Mouse (Mus musculus) retina, adult 2 months (tissue): ENCODE measurements at regions not wholly inside any gene's neighbourhood (a gene's known extent, or its start where the extent isn't known, plus 50 kb on each side); places are given as distances from the start of the nearest gene placed in this dataset.

Experiments used
- DNase-seq: peaks from one replicate; pipeline ENCODE4 v3.0.0-alpha.2; 2012; ENCODE audit warnings: low read depth, low spot score

DNA sequence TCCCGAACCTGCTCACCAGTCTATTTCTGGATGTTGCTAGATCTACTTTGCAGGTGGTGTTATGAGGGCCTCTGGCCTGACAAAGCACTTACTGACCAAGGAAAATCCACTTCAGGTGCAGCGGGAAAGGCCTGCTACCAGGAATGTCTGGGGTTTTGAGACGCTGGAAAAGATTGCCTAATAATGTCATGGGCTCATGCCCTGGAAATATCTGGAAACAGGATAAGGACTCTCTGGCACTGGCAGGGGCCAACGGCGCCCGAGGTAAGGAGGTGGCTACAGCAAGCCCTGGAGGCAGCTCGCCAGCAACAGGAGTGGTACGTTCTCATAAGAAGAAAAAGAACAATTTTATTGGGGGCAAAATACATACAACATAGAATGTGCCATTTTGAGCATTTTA is 94.7 kb downstream of the Zfp36l1 start:
- no peak for DNase-seq

DNA sequence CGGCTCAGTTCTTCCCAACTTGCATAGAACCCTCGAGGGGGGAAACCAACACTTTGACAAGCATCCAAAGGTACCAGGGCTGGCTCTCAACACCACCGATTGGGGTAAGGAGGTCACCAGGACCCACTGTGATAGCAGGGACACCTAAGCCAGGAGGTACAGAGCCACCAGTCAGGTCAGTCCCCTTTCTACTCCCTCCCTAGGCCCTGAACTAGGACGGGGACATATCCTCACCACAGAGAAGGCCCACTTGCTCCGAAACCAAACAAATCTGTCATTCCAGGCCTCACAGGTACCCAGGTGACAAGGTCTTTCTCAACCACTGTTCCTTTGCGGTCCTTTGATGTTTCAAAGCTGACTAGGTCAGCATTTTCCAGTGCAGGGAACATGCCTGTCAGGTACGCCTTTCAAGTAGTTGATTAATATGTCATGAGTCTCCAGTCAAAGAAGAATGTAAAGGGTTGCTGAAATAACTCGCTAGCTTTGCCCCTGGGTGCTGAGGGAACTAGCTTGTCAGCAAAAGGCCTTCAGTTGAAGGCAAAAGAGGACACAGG is 95.4 kb downstream of the Zfp36l1 start:
- DNase-seq, result no peak

DNA sequence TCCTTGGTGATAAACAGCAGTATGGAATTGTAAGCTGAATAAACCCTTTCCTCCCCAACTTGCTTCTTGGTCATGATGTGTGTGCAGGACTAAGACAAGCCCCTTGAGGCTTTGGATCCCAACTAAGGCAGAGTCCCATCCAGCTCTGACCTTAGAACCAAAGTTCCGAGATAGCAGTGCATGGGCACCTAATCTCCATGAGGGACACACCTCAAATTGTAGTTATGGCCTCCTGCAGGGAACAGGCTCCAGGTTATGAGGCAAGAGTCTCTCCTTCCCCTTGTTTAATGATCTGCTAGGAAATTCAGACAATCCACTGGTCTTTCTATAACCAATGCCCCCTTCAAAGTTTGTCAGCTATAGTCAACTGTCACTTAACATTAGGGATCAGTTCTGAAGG is 96.9 kb downstream of the Zfp36l1 start:
- DNase-seq, result no peak

DNA sequence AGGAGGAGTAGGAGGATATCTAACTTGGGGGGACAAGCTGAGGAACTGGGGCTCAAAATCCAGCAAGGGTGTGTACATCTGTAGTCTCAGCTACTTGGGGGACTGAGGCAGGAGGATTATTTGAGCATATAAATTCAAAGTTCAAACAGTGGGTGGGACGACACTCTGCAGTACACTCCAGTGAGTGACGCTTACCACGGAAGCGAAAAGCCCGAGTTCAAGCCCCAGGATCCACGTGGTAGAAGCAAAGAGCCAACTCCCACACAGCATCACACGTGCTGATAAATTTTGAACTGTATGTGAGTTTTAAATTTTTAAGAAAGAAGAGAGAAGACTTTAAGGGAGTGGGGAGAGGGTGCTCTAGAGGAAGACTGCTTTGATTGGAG is 98.2 kb downstream of the Zfp36l1 start:
- no peak for DNase-seq

- no peak for DNase-seq
These were observed 98.8 kb downstream of the Zfp36l1 start for GRCm38 (mm10) chr12:80013904-80014597.

- no peak for DNase-seq
These were observed 99.3 kb downstream of the Zfp36l1 start for GRCm38 (mm10) chr12:80013577-80013903.

DNA sequence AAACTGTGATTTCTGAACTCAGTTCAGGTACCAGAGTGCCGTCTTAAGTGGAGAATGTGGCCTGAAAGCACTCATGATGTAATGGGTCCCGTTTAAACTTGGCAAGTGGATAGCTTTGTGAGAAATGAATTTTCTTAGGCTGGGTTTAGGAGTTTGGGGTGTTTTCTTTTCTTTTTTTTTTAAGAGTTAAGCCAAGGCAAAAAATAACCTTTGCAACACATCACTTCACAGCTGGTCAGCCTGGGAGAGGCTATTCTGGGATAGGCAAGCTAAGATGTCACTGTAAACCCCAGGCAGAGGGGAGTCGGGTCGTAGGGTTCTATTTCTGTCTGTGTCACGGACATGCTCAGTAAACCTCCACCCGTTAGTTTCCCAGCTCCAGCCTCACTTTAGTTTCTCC is 100.9 kb downstream of the Zfp36l1 start:
- no peak for DNase-seq

DNA sequence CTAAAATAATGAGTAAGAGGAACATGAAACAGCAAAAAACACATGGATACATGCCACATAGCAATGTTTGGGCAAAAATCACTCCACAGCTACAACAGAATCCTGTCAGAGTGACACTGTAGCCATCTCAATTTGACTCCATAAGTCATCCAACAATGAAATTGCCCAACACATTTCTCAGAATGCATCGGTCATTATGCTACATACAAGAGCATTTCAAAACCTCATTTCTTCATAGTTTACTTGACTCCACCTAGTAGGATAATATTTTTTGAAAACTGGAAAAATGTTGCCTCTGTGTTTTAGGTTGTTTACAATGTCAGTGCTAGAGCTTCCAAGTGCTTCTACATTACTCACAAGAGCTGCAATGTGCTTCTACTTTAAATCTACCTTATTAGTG is 101.9 kb downstream of the Zfp36l1 start:
- no peak for DNase-seq

DNA sequence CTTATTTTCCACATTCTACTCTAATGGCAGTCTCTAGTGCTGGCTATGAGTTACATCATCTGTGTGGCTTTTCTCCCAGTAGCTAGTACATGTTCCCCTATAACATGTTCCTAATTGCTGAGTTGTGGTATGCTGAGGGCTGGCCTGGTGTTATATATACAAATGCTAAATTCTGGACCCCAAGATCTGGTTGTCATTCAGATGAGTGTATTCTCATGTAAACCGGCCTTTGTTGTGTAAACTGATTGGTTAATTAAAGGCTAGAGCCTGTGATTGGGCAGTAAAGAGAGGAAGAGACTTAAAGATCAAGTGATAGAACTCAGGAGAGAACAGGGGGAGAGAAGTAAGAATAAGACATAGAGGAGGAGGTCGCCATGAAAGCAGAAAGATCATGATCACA is 102.6 kb downstream of the Zfp36l1 start:
- DNase-seq, result no peak

GRCm38 (mm10) chr12:80007849-80008248 is 105.0 kb downstream of the Zfp36l1 start:
- DNase-seq, result no peak

DNA sequence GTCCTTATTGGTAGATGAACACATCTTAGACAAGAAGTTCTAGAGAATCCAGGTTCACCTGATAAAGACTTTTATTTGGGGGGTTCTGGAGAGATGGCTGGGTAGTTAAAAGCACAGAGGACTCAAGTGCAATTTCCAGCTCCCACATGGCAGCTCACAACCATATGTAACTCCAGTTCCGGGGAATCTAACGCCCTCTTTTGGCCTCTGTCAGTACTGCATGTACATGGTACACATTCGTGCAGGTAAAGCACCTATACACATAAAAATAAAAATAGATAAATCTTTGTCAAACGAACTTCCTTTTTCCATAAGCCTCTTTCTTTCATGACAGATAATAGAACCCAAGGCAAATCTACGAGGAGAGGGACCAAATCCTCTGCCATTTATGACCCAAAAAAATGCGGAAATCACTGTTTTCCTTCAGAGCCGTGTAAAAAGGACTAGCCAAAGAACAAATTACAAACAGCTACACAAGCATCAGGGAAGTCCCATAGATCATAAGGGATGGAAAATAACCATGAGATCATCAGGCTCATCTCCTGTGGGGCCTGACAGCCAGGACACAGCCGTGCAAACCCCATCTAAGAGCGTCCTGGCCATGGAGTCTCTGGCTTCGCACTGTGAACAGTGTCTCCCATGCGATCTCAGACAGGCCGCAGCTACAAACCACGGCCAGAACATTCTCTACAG is 107.4 kb downstream of the Zfp36l1 start:
- no peak for DNase-seq

DNA sequence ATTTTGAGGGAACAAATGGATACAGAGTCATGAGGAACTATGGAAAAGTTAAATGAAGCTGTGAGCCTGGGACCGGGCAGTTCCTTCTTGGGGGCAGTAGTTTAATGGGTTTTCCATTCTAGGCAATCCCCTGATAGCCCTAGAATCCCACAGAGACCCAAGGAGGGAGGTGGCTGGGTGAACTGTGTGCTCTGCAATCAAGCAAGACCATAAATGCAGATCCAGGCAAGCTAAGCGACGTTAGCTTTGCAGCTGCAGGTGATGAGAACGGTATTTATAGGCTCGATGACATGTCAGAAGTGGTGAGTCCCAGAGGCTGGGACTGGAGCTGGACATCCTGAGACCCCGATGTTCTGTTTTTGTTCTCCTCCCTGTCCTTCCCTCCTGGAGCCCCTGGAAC is 108.2 kb downstream of the Zfp36l1 start:
- no peak for DNase-seq

DNA sequence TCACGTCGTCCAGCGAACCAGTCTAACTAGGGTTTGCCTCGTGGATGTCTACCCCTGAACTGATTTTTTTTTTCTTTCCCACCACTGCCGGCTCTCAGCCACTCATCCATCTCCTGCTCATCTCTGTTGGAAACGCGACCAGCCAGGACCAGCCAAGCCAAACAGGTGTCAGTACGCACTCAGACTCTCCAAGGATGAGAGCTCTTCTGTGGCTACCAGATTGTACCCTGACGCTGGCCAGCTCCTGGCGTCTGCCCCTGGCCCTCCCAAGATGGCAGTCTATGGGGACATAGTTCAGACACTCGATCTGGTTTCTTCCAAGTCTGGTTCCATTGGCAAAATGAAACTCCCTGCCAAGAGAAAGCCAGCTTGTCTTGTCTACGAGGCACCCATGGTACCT is 109.3 kb downstream of the Zfp36l1 start:
- DNase-seq, result no peak

GRCm38 (mm10) chr12:80002474-80003125 is 110.2 kb downstream of the Zfp36l1 start:
- no peak for DNase-seq

DNA sequence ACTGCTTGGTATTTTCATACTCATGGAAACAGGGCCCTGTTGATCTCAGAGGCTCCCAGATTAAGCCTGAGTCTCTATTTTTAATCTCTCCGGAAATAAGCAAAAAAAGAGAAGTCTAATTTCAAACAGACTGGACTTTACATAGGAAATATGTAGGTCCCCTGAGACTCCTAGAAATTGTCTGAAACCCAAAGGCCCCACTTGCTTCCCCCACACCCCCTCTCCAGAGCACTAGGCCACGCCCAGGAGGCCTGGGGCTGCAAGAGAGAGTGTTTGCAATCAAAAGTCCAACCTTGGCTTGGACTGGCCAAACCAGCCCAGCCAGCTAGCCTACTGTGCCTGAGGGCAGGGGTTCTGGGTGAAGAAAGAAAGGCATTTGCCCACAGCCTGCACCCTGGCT is 111.0 kb downstream of the Zfp36l1 start:
- DNase-seq, result no peak

DNA sequence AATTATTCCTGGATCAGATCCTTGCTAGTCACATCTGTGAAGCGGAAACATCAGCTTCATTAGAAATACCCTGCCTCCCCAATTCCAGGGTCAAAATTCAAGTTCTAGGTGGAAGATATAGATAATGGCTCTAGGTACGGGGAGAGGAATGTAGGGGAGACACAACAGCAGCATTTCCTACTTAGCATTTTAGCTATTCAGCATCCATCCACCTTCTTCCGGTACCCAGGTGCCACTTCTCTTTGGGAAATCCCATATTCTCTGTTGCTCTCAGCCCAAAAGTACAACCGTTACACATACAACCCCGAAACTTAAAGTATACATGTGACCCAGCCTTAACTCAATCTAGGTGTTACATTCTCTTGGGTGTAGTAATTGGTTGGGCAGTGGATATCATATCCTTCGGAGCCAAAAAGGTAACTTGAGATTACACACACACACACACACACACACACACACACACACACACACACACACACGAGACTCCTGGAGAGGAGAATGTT is 112.9 kb downstream of the Zfp36l1 start:
- DNase-seq, result no peak

- DNase-seq, result no peak
These were observed 114.0 kb downstream of the Zfp36l1 start for GRCm38 (mm10) chr12:79998788-79999187.

- no peak for DNase-seq
These were observed 114.5 kb downstream of the Zfp36l1 start for GRCm38 (mm10) chr12:79998339-79998738.

- DNase-seq, result no peak
These were observed 115.6 kb downstream of the Zfp36l1 start for GRCm38 (mm10) chr12:79997201-79997600.

DNA sequence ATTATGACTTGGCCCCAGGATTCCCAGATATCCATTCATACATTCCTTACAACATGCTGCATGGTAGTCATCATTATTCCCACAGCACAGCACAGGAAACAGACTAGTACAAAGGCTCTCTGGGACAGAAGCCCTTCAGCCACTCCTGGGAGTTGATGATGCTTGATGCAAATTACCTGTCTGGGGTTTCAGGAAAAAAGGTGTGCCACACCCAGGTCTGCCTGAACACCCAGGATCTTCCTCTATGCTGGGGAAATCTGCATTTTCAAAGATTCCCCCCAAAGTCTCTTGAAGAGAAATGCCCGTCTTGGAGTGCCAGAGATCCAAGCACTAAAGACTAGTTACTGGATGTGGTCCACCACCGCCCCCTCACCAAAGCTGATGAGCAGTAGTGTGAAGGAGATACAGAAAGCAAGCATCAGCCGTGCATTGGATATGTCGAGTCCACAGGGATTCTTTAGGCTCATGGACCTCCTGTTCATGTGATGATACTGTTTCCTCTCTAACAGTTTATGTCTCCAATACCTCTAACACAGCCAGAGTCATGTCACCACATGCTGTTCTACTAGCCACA is 117.2 kb downstream of the Zfp36l1 start:
- no peak for DNase-seq

DNA sequence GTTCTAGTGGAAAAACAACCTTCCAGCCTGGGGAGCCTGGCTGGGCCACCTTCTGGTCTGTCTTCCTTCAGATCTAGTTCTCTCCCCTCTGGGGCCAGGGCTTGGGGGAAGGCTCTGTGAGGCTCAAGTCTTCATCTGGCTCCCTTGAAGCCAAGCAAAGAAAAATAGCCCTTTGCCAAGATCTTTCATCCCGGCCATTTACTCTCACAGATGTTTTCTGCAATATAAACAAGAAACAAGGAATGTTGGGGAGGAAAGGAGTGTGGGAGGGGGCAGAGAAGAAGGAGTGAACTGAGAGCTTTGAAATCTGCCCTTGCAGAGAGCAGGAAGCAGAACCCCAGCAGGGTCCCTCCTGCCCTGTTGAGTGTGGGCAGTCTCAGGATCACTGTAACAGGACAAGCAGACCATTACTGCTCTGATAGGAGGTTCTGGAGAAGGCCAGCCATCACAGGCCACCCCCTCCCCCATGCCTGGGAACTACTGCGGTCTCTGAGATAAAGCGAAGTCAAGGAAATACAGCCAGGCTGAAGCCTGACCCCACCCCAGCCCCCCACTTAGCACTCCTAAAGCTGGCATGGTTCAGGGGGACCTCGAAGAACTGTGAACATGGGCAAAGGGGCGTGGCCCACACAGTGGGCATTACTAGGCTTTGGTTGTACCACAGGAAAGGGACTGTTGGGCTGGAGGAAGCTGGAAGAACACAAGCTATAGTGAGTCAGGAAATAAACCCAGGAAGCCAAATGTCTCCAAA is 118.8 kb downstream of the Zfp36l1 start:
- no peak for DNase-seq

DNA sequence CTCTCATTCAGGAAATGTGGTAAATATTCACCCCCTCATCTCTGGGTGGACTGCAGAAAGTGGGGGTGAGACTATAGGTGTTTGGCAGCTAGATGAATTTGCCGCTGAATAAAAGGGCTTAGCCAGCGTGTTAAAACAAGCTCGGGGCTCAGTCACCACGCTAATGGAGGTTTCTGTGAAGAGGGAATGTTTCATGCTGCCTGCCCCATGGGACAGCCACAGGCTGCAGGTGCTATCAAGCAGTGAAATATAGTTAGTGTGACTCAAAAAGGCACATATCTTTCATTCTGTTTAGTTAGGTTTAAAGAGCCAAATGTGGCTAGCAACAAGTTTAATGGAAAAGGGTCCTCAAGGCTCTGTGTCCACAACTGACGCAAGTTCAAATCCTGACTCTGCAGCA is 121.5 kb downstream of the Zfp36l1 start:
- DNase-seq, result no peak
